Mouse (Mus musculus) retina, postnatal 1 day (tissue): ENCODE measurements around the gene Gm11559.
A peak's percentile ranks its signal among the peaks of the same experiment; 100 is the strongest.
"Not testable (repeated sequence)": the region's sequence is repeated elsewhere in the genome, so short reads cannot be mapped to it uniquely, and the experiment has no call there.

Experiments
- DNase-seq: peaks from one replicate; pipeline ENCODE4 v3.0.0-alpha.2; 2012

Gm11559 gene

GRCm38 (mm10) chr11:99864176-99864575 is at the start of gene Gm11559:
TSS of gene Gm11559 (plus strand) at chr11:99864476.
- not testable (repeated sequence) for DNase-seq

GRCm38 (mm10) chr11:99815566-99815965 is 48.7 kb upstream of the Gm11559 start, which contains the start of gene Gm11564:
TSS of gene Gm11564 (minus strand) at chr11:99815666.
- not testable (repeated sequence) for DNase-seq

- DNase-seq: no peak
These were observed 26.3 kb upstream of the Gm11559 start, which contains the start of gene 2300003K06Rik for GRCm38 (mm10) chr11:99837966-99838365. TSS of gene 2300003K06Rik (minus strand) at chr11:99838066.

- peak; percentile 2 for DNase-seq
These were observed 22.1 kb upstream of the Gm11559 start for GRCm38 (mm10) chr11:99842185-99842584.

GRCm38 (mm10) chr11:99846746-99847145 is 17.5 kb upstream of the Gm11559 start:
- DNase-seq: no peak

GRCm38 (mm10) chr11:99851508-99851907 is 12.8 kb upstream of the Gm11559 start, which contains the start of gene Krtap4-16:
TSS of gene Krtap4-16 (minus strand) at chr11:99851608.
- DNase-seq: no peak

GRCm38 (mm10) chr11:99854121-99854520 is 10.2 kb upstream of the Gm11559 start:
- peak; percentile 43 for DNase-seq

GRCm38 (mm10) chr11:99857617-99858016 is 6.7 kb upstream of the Gm11559 start, which contains the start of gene Gm11568:
TSS of gene Gm11568 (plus strand) at chr11:99857917.
- DNase-seq: no peak

- no peak for DNase-seq
These were observed 5.5 kb upstream of the Gm11559 start for GRCm38 (mm10) chr11:99858761-99859160.

- DNase-seq: not testable (repeated sequence)
These were observed 8.8 kb downstream of the Gm11559 start, which contains the start of gene Krtap9-1 for GRCm38 (mm10) chr11:99873089-99873488. TSS of gene Krtap9-1 (plus strand) at chr11:99873389.

GRCm38 (mm10) chr11:99878887-99879286 is 14.6 kb downstream of the Gm11559 start, which contains the start of gene Gm11567:
TSS of gene Gm11567 (plus strand) at chr11:99879187.
- not testable (repeated sequence) for DNase-seq

- no peak for DNase-seq
These were observed 43.3 kb downstream of the Gm11559 start, which contains the start of gene Krtap31-1 for GRCm38 (mm10) chr11:99907620-99908019. TSS of gene Krtap31-1 (plus strand) at chr11:99907920.

GRCm38 (mm10) chr11:99914451-99914850 is 50.2 kb downstream of the Gm11559 start, which contains the start of gene Gm11565:
TSS of gene Gm11565 (plus strand) at chr11:99914751.
- DNase-seq: no peak
